ENCODE assay signal across 9 mouse cellular contexts in genomic region chr12:56611504-56612348, GRCm38 (mm10). TPM values are rescaled to one million over a fixed set of nuclear protein-coding genes. Genes with fewer than 3 reads are reported as not detected.
DNase-seq lines count a peak whose midpoint lies in the region; ATAC-seq lines count a peak whose summit lies in the region.
"Had no signal": no experiment of that assay in that cellular context is flagged by ENCODE, and none has a peak within 500 bp of the region (broad histone marks: within the 10 kb centered on the region; RNA-seq: fewer than 3 reads in every experiment).

No protein-coding gene starts in this region.

- peak; percentile 21 to 25 for DNase-seq in adrenal gland, adult 18-20 months (ENCODE audit: low spot score in 2 of 2)
- no peak for DNase-seq in adrenal gland, postnatal 4 days (ENCODE audit: low spot score in 2 of 2)
- peak; percentile 11 for DNase-seq in thymus, postnatal 4 days
- no peak for DNase-seq in thymus, adult 18-20 months
- peak; percentile 61 for DNase-seq in midbrain, embryonic 14.5 days
- no peak for DNase-seq in B cell, adult 2 months

- no peaks in the 10 kb centered on the region for H3K36me3 ChIP-seq in hindbrain, embryonic 16.5 days (ENCODE audit: control insufficient read depth, insufficient read depth, low read length)
- no peaks in the 10 kb centered on the region for H3K36me3 ChIP-seq in midbrain, embryonic 14.5 days (ENCODE audit: control insufficient read depth, insufficient read depth, low read length)

- peak overlapping the region; percentile 63 for H3K4me2 ChIP-seq in hindbrain, embryonic 16.5 days (ENCODE audit: low read length)
- peak overlapping the region; percentile 48 for H3K4me2 ChIP-seq in midbrain, embryonic 14.5 days (ENCODE audit: low read length)

- no peaks in the 10 kb centered on the region for H3K9me3 ChIP-seq in hindbrain, embryonic 16.5 days (ENCODE audit: control insufficient read depth, low read length)
- H3K9me3 ChIP-seq in midbrain, embryonic 14.5 days (ENCODE audit: control insufficient read depth, low read length) = no peaks in the 10 kb centered on the region

- H3K4me3 ChIP-seq in hindbrain, embryonic 16.5 days (ENCODE audit: low read length) = peak overlapping the region; percentile 39
- peak overlapping the region; percentile 27 for H3K4me3 ChIP-seq in midbrain, embryonic 14.5 days (replicated peaks; ENCODE audit: low read depth, low read length)

- peak overlapping the region; percentile 15; the same call in 1 of the 2 replicates for H3K9ac ChIP-seq in hindbrain, embryonic 16.5 days (ENCODE audit: low read depth, low read length)
- H3K9ac ChIP-seq in midbrain, embryonic 14.5 days (replicated peaks; ENCODE audit: low read length) = no peak overlapping the region

- no peak overlapping the region for H3K27ac ChIP-seq in hindbrain, embryonic 16.5 days (ENCODE audit: low read depth, low read length)
- no peak overlapping the region for H3K27ac ChIP-seq in midbrain, embryonic 14.5 days (replicated peaks; ENCODE audit: low read depth, low read length)

- peak; percentile 58; the same call in 1 of the 2 replicates for ATAC-seq in hindbrain, embryonic 16.5 days
- ATAC-seq in midbrain, embryonic 14.5 days (ENCODE audit: low FRiP score, low TSS enrichment) = peak; percentile 22; the same call in 1 of the 2 replicates
- no peak for ATAC-seq in cerebellum, adult (ENCODE audit: insufficient number of reproducible peaks, low FRiP score, low TSS enrichment)

- H3K4me1 ChIP-seq in hindbrain, embryonic 16.5 days (ENCODE audit: control insufficient read depth, insufficient read depth, low read depth, low read length) = peaks cover 13% of the 10 kb centered on the region
- H3K4me1 ChIP-seq in midbrain, embryonic 14.5 days (ENCODE audit: control insufficient read depth, insufficient read depth, low read length) = peaks cover 5% of the 10 kb centered on the region

- under 1% methylated on average over 49 of the region's 57 CpGs for WGBS in hindbrain, embryonic 16.5 days
- under 1% methylated on average over 57 of the region's 57 CpGs for WGBS in midbrain, embryonic 14.5 days

- H3K27me3 ChIP-seq in hindbrain, embryonic 16.5 days (replicated peaks; ENCODE audit: control insufficient read depth, insufficient read depth, low read length) = peaks cover 83% of the 10 kb centered on the region
- peaks cover 99% of the 10 kb centered on the region for H3K27me3 ChIP-seq in midbrain, embryonic 14.5 days (ENCODE audit: control insufficient read depth, insufficient read depth, low read length)

RNA-seq across cellular contexts. Expression of gene Nkx2-9, which starts 1.4 kb away (rescaled TPM):
- under 1 TPM; 0.50 to 0.54 TPM for total RNA-seq in adrenal gland, adult 18-20 months (2021)
- total RNA-seq in adrenal gland, postnatal 4 days (2021) = under 1 TPM in 1 of 2 experiments, not detected in 1; 0.25 TPM
- not detected in 2 replicates for polyA plus RNA-seq in hindbrain, embryonic 16.5 days (2015; fragmentation: Nextera tagmentation; extraction: Ambion mirVana)
- 0.17 and 0.18 TPM in 2 replicates for polyA plus RNA-seq in midbrain, embryonic 14.5 days (2014; fragmentation: Nextera tagmentation; extraction: Ambion mirVana)
- total RNA-seq: left cerebral cortex, postnatal 36 days had no signal

Comparison
In these comparisons a context has a peak if more than half of its experiments do, and no peak if none do; other contexts are left out.
1. DNase-seq: peak in adrenal gland, adult 18-20 months (2 of 2), thymus, postnatal 4 days (single experiment) and midbrain, embryonic 14.5 days (single experiment); none in adrenal gland, postnatal 4 days (0 of 2), thymus, adult 18-20 months (0 of 2) and B cell, adult 2 months (0 of 2).